Mouse (Mus musculus) heart, postnatal 14 days (tissue): ENCODE measurements around the gene Plekhg3. TPM values are rescaled to one million over a fixed set of nuclear protein-coding genes. Genes with fewer than 3 reads are reported as not detected.

Experiments used
- DNase-seq, 2 experiments: peaks; one replicate each; pipeline ENCODE4 v3.0.0; 2021 to 2022
- intact Hi-C: fragments of 180-260 bp; cut with DNase I; formaldehyde crosslinking; loops from one replicate; pipeline ENCODE4 v1.15.1; 2025
- microRNA-seq, 2 experiments: library from miRNA; unstranded; fragments of <30 nt; microRNA quantifications; one replicate each; pipeline ENCODE4 v1.2.0; 2021 to 2022
- total RNA-seq, 2 experiments: library from RNA; stranded (reverse); gene quantifications; 2 replicates each; pipeline ENCODE4 v1.2.3; 2021

Plekhg3 gene
- total RNA-seq, 2 experiments from 2014 or later, result 19.1 to 20.4 TPM

DNA sequence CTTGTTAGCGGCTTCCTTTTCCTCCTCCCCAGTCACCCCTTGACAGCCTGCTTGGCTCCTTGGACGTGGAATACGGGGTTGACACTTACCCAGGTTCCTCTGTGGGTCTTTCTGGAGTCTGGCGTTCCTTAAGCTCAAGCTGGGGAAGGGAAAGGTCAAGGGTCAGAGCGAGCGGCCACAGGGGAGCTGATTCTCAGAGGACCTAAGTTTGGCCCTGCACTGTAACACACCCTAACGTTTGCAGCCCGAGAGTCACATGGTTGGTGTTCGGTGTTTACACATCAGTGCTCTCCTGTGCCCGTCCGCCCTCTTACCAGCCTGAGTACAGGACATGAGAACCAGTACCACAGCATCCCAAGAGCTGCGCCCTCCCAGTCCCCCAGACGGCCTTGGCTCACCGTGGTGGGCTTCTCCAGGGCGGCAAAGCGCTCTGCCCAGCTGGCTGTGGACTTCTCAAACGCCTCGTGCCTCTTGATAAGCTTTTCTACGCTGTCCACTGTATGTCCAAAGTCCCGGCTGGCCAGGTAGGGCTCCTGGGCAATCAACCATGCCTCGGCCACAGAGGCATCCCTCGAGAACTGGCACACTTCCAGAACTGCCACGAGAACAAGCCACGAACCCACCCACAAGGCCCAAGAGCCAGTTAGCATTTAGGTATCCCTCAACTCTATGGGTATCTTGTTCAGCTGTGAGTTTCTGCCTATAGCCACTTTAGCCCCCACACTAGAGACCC, 67.7 kb downstream of the Plekhg3 start:
- no peak for DNase-seq
- intact Hi-C loops, result loop anchor here (5.0 kb wide), 2 partner anchors 124 to 191 kb away; no protein-coding TSS in a partner anchor

GRCm38 (mm10) chr12:76603779-76604178, 73.1 kb downstream of the Plekhg3 start:
- intact Hi-C loops, result loop anchor here (10.0 kb wide), 1 partner anchor 339 kb away; no protein-coding TSS in a partner anchor
- DNase-seq, result no peak

DNA sequence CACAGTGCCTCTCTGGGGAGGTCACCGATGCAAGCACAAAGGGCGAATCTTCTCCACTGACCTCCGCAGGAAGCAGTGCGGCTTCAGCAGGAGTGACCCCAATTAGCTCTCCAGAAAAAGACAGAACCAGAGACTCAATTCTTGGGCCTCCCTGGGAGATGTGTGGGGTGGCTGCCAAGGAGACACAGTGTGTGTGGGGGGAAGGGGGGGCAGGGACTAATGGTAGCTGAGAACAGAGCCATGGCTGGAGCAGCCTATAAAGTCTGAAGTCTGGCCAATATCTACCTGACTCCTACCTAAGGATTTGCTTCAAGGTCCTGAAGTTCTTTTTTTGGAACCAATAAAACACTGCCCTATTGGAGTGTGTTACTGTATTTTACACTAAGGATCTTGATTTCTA, 73.9 kb downstream of the Plekhg3 start:
- intact Hi-C loops, result loop anchor here (10.0 kb wide), 1 partner anchor 340 kb away; no protein-coding TSS in a partner anchor
- DNase-seq, result no peak

GRCm38 (mm10) chr12:76605837-76606236, 75.1 kb downstream of the Plekhg3 start:
- intact Hi-C loops, result loop anchor here (10.0 kb wide), 1 partner anchor 341 kb away; no protein-coding TSS in a partner anchor
- no peak for DNase-seq

DNA sequence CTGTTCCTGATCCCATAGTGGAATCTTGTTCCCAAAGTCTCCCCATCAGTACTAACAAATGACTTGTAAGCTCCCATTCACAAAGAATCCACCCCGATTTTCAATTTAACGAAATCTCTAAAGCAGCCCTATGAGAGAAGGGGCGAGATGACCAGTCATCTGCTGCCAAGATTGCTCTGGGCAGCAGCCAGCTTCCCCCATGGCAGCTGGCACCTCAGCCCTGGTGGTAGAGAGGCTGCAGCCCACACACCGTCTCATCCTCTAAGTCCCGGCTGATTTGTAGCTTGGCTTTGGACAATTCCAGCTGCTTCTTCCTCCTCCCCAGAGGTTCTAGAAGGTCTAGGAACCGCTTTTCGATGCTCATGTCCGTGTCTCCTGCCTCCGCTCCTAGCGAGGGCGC, 77.5 kb downstream of the Plekhg3 start:
- intact Hi-C loops, result loop anchor here (10.0 kb wide), 1 partner anchor 343 kb away; no protein-coding TSS in a partner anchor
- no peak for DNase-seq

- DNase-seq, result no peak
- intact Hi-C loops, result loop anchor here (10.0 kb wide), 1 partner anchor 344 kb away; no protein-coding TSS in a partner anchor
These were observed 78.4 kb downstream of the Plekhg3 start for GRCm38 (mm10) chr12:76608997-76609565.

GRCm38 (mm10) chr12:76612621-76613020, 81.9 kb downstream of the Plekhg3 start:
- intact Hi-C loops, result no loop called here
- no peak for DNase-seq

- intact Hi-C loops, result no loop called here
- no peak for DNase-seq
These were observed 84.3 kb downstream of the Plekhg3 start for GRCm38 (mm10) chr12:76614868-76615579.

DNA sequence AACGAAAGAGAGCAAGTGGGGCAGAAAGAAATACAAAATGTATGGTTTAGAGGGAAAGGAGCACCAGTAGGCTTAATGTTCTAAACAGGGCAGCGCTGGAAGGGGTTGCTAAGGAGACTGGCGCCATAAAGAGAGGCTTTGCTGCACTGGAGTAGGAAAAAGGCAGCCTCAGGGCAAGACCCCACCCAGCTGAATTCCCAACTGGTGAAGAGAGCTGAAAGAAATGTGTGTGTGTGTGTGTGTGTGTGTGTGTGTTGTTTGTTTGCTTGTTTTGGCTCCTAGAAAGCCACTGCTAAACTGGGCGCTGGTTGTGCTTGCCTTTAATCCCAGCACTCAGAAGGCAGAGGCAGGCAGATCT, 84.9 kb downstream of the Plekhg3 start:
- intact Hi-C loops, result no loop called here
- DNase-seq, result no peak

DNA sequence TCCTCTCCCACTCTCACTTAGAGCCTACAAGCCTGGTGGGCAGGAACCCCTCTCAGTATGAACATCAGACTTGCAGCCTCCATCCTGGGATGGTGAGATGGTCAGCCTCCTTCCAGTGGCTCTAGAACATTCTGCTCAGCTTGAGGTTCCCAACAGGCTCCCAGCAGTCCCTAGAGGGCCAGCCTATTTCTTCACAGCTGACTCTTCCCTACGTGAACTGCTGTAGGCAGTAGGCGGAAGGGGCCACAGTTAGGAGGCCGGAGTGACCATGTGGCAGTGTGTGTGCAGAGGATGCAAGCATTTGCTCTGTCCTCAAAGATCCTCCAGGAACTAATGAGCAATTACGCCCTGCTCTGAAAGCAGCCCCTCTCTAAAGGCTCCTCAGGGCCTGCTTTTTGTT, 87.5 kb downstream of the Plekhg3 start:
- intact Hi-C loops, result no loop called here
- DNase-seq, result no peak

DNA sequence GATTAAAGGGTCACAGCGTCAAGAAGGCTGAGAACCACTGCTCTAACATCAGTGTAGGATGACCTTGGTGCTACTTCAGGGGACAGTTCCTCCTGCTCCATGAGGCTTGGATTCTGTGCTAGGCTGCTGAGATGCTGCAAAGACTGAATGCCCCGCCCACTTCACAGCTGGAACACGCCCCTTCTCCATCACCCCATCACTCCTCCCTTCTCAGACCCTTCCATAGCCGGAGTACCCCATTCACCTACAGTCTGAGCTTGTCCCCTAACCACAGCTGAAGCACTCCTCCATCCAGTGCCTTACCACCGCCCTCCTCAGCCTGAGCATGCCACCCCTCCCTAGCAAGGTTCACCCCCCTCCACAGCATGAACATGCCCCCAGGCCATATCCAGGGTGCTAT, 89.2 kb downstream of the Plekhg3 start:
- DNase-seq, result no peak

GRCm38 (mm10) chr12:76623374-76623773, 92.7 kb downstream of the Plekhg3 start:
- intact Hi-C loops, result no loop called here
- no peak for DNase-seq

More for the DNA sequence above, 89.2 kb downstream of the Plekhg3 start:
- intact Hi-C loops, result no loop called here

Small RNAs within 50 kb of the gene (microRNA-seq; reads per million reads assigned to microRNA genes)
- gene Mir5135, result 0.12 to 0.27 reads per million in 2 experiments

Other genes starting within 250 kb of the Plekhg3 start
- 1 to 10 TPM; 2.2 to 3.5 TPM for gene Akap5, start 206.0 kb upstream of the Plekhg3 start, total RNA-seq
- 1 to 10 TPM; 7.5 to 8.3 TPM for gene Zbtb25, start 161.3 kb upstream of the Plekhg3 start, total RNA-seq
- gene Zbtb1, start 160.6 kb upstream of the Plekhg3 start, total RNA-seq, result 1 to 10 TPM; 5.0 to 5.2 TPM
- 10 to 100 TPM in 1 of 2 experiments, 1 to 10 TPM in 1; 9.7 to 10.7 TPM for gene Hspa2, start 126.7 kb upstream of the Plekhg3 start, total RNA-seq
- under 1 TPM; 0.24 to 0.78 TPM for gene Ppp1r36, start 113.4 kb upstream of the Plekhg3 start, total RNA-seq
- gene Sptb, start 179.7 kb downstream of the Plekhg3 start, total RNA-seq, result 10 to 100 TPM; 67.8 to 70.3 TPM
- gene Churc1, start 234.6 kb downstream of the Plekhg3 start, total RNA-seq, result 10 to 100 TPM; 81.6 to 88.1 TPM
- gene Fntb, start 234.7 kb downstream of the Plekhg3 start, total RNA-seq, result 10 to 100 TPM; 15.2 to 18.9 TPM